Mouse (Mus musculus) kidney, adult 2 months (tissue): ENCODE data around the gene Prdx1.

Source experiments
- CTCF ChIP-seq: fragments of 200-500 bp; conservative IDR thresholded peaks from 2 replicates; pipeline ENCODE4 v1.5.1; 2011; ENCODE audit warnings: low read depth, mild to moderate bottlenecking, control low read depth, low read length, moderate library complexity, mixed read lengths; ENCODE audit not compliant: insufficient read depth, insufficient read length
- POLR2A ChIP-seq: fragments of 200-500 bp; IDR thresholded peaks from one replicate; pipeline ENCODE4 v1.6.1; 2011; ENCODE audit warnings: low read depth, low read length, control low read depth

- no peak for TF ChIP-seq CTCF
- TF ChIP-seq POLR2A = no peak
Observed at GRCm38 (mm10) chr4:116677808-116678207, 7.5 kb upstream of the Prdx1 start.
